Mouse (Mus musculus) heart, postnatal 0 days (tissue): ENCODE results near the gene Efna5. TPM values are rescaled to one million over a fixed set of nuclear protein-coding genes. Genes with fewer than 3 reads are reported as not detected.

ENCODE experiments used
- ATAC-seq: fragments of 200-750 bp; cut with Nextera tagmentation; 2 replicates; pipeline ENCODE4 v1.8.0; 2017; ENCODE audit warnings: low read depth, moderate number of reproducible peaks, moderate library complexity; ENCODE audit not compliant: insufficient read depth
- DNase-seq: peaks from one replicate; pipeline ENCODE4 v3.0.0-alpha.2; 2016; ENCODE audit warnings: low spot score
- H3K27ac ChIP-seq: fragments of 300-500 bp; sonication (generic); 2 replicates; pipeline ENCODE4 v1.5.1; 2014; ENCODE audit warnings: low read depth, mild to moderate bottlenecking
- H3K27me3 ChIP-seq: fragments of 300-500 bp; sonication (generic); 2 replicates; pipeline ENCODE4 v1.6.1; 2014; ENCODE audit warnings: low read length, mixed read lengths; ENCODE audit not compliant: control insufficient read depth, insufficient read depth
- H3K36me3 ChIP-seq: fragments of 300-500 bp; sonication (generic); replicated peaks from 2 replicates; pipeline ENCODE4 v1.6.1; 2014; ENCODE audit warnings: low read length, mixed read lengths; ENCODE audit not compliant: control insufficient read depth, insufficient read depth
- H3K4me1 ChIP-seq: fragments of 300-500 bp; sonication (generic); 2 replicates; pipeline ENCODE4 v1.6.1; 2014; ENCODE audit warnings: antibody characterized with exemption; ENCODE audit not compliant: control insufficient read depth, insufficient read depth
- H3K4me2 ChIP-seq: fragments of 300-500 bp; sonication (generic); 2 replicates; pipeline ENCODE4 v1.6.1; 2014; ENCODE audit warnings: low read depth, mild to moderate bottlenecking, low read length, moderate library complexity
- H3K4me3 ChIP-seq: fragments of 300-500 bp; sonication (generic); 2 replicates; pipeline ENCODE4 v1.5.1; 2014; ENCODE audit warnings: low read depth, low read length
- H3K9ac ChIP-seq: fragments of 300-500 bp; sonication (generic); replicated peaks from 2 replicates; pipeline ENCODE4 v1.6.1; 2014; ENCODE audit warnings: low read depth, low read length, mixed read lengths
- H3K9me3 ChIP-seq: fragments of 300-500 bp; sonication (generic); replicated peaks from 2 replicates; pipeline ENCODE4 v1.6.1; 2016; ENCODE audit warnings: low read length; ENCODE audit not compliant: control insufficient read depth
- CTCF ChIP-seq: IDR thresholded peaks from 2 replicates; pipeline ENCODE4 v1.5.1; 2016; ENCODE audit warnings: antibody characterized with exemption, control low read depth, low read depth
- EP300 ChIP-seq: IDR thresholded peaks from 2 replicates; pipeline ENCODE4 v1.6.1; 2016; ENCODE audit warnings: antibody characterized with exemption, low read depth
- WGBS: fragments of 180-500 bp; shearing (Covaris S2); extraction: QIAGEN DNeasy Blood & Tissue Kit; methylation state at CpG from one replicate; pipeline ENCODE4 v1.1.7; 2014; 5-methylcytosine and 5-hydroxymethylcytosine counted together
- polyA plus RNA-seq: library from polyadenylated mRNA; unstranded; fragments of >200 nt; fragmentation: Nextera tagmentation; extraction: Ambion mirVana; gene quantifications from 2 replicates; pipeline ENCODE4 v1.2.1, GENCODE M21; 2015
- total RNA-seq: library from RNA; depleted of rRNA; stranded (reverse); fragments of >200 nt; gene quantifications from 2 replicates; pipeline ENCODE4 v1.2.3, GENCODE M21; 2014; ENCODE audit warnings: low replicate concordance

Efna5 gene
- total and polyA plus RNA-seq, 2 experiments from 2014 or later, result 3.7 to 16.2 TPM

- WGBS, result 81% methylated on average over 3 of the region's 3 CpGs
- ATAC-seq (no peak), DNase-seq (no peak)
- no peaks in the 10 kb centered on the region for H3K27me3 ChIP-seq
- no peak overlapping the region for H3K4me3 ChIP-seq
- H3K36me3 ChIP-seq, result no peaks in the 10 kb centered on the region
- peaks cover 4% of the 10 kb centered on the region; the same call in 1 of the 2 replicates for H3K4me1 ChIP-seq
- TF ChIP-seq CTCF, result no peak
- TF ChIP-seq EP300, result no peak
- no peaks in the 10 kb centered on the region for H3K9me3 ChIP-seq
- H3K27ac ChIP-seq, result no peak overlapping the region
- no peak overlapping the region for H3K4me2 ChIP-seq
- H3K9ac ChIP-seq, result no peak overlapping the region
These were observed 257.9 kb downstream of the Efna5 start for GRCm38 (mm10) chr17:62623224-62623623.

- 59% methylated on average over 4 of the region's 4 CpGs for WGBS
- Histone ChIP-seq H3K27me3 (no peaks in the 10 kb centered on the region), H3K9me3 (no peaks in the 10 kb centered on the region), H3K4me1 (peaks cover 4% of the 10 kb centered on the region; the same call in 1 of the 2 replicates), H3K4me2 (no peak overlapping the region), H3K9ac (no peak overlapping the region), H3K4me3 (no peak overlapping the region), H3K27ac (no peak overlapping the region), H3K36me3 (no peaks in the 10 kb centered on the region)
- ATAC-seq (no peak), DNase-seq (no peak)
- TF ChIP-seq EP300, result no peak
- no peak for TF ChIP-seq CTCF
These were observed 258.6 kb downstream of the Efna5 start for GRCm38 (mm10) chr17:62622481-62622880.

DNA sequence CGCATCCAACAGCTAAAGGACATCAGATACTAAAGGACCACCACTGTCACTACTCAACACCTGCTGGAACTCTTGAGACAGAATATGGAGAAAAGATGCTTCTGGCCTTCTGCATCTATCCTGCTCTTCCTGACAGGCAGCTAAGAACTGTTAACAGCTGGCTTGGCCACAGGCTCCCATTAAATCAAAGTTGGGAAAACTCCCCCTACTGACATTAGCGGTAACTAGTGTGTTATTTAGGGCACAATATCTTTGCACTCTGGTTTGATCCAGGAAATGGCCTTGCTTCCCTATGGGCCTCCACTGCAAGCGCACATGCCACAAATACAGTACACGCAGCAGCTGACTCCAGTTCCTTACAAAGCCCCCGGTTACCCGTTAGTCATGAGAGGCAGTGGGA, 266.0 kb downstream of the Efna5 start:
- DNase-seq (no peak), ATAC-seq (no peak)
- H3K4me2 ChIP-seq, result no peak overlapping the region
- 41% methylated on average over 6 of the region's 6 CpGs for WGBS
- TF ChIP-seq CTCF, result peak; percentile 27; the same call in 1 of the 2 replicates
- TF ChIP-seq EP300, result no peak
- no peaks in the 10 kb centered on the region for H3K36me3 ChIP-seq
- H3K9ac ChIP-seq, result no peak overlapping the region
- no peak overlapping the region for H3K4me3 ChIP-seq
- no peak overlapping the region for H3K27ac ChIP-seq
- H3K27me3 ChIP-seq, result no peaks in the 10 kb centered on the region
- H3K4me1 ChIP-seq, result peaks cover 8% of the 10 kb centered on the region; the same call in 1 of the 2 replicates
- no peaks in the 10 kb centered on the region for H3K9me3 ChIP-seq

- Histone ChIP-seq H3K36me3 (no peaks in the 10 kb centered on the region), H3K4me1 (peaks cover 8% of the 10 kb centered on the region; the same call in 1 of the 2 replicates), H3K4me2 (no peak overlapping the region), H3K4me3 (no peak overlapping the region), H3K9me3 (no peaks in the 10 kb centered on the region), H3K27ac (no peak overlapping the region), H3K27me3 (no peaks in the 10 kb centered on the region), H3K9ac (no peak overlapping the region)
- TF ChIP-seq CTCF, result no peak
- TF ChIP-seq EP300, result no peak
- 40% methylated on average over 6 of the region's 6 CpGs for WGBS
- DNase-seq, result no peak
- ATAC-seq, result no peak
These were observed 266.4 kb downstream of the Efna5 start for GRCm38 (mm10) chr17:62614708-62615107.

- Histone ChIP-seq H3K27ac (no peak overlapping the region), H3K4me3 (no peak overlapping the region), H3K4me2 (no peak overlapping the region), H3K4me1 (peaks cover 8% of the 10 kb centered on the region; the same call in 1 of the 2 replicates), H3K36me3 (no peaks in the 10 kb centered on the region), H3K27me3 (no peaks in the 10 kb centered on the region), H3K9ac (no peak overlapping the region), H3K9me3 (no peaks in the 10 kb centered on the region)
- WGBS, result 57% methylated on average over 8 of the region's 8 CpGs
- ATAC-seq (no peak), DNase-seq (no peak)
- TF ChIP-seq CTCF, result no peak
- TF ChIP-seq EP300, result no peak
These were observed 266.9 kb downstream of the Efna5 start for GRCm38 (mm10) chr17:62614237-62614636.

DNA sequence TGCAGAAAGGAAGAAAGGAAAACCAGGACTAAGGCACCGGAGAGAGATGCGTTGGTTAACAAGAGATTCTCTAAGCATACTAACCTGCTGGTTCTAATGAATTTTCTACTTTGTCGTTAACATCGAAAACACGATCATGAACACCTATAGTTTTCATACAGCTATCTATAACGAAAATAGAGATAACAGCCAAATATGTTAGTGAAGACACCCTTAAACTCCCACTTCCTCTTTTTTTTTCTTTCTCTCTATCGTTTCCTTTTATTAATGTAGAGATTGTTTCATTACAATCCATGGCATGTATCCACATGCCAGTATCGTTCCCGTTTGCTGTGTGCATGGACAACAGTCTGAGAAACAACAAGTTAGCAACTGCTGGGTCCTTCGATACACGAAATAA, 267.9 kb downstream of the Efna5 start:
- H3K9ac ChIP-seq, result no peak overlapping the region
- H3K36me3 ChIP-seq, result no peaks in the 10 kb centered on the region
- H3K4me3 ChIP-seq, result no peak overlapping the region
- no peaks in the 10 kb centered on the region for H3K9me3 ChIP-seq
- ATAC-seq, result no peak
- no peaks in the 10 kb centered on the region for H3K27me3 ChIP-seq
- H3K4me1 ChIP-seq, result peaks cover 8% of the 10 kb centered on the region; the same call in 1 of the 2 replicates
- DNase-seq, result no peak
- TF ChIP-seq CTCF, result no peak
- TF ChIP-seq EP300, result no peak
- WGBS, result 88% methylated on average over 11 of the region's 11 CpGs
- H3K27ac ChIP-seq, result no peak overlapping the region
- no peak overlapping the region for H3K4me2 ChIP-seq
